Mouse (Mus musculus): ENCODE measurements around the gene Epha8. TPM values are rescaled to one million over a fixed set of nuclear protein-coding genes. Genes with fewer than 3 reads are reported as not detected.

Epha8 gene
- total and polyA plus RNA-seq, 3 experiments, result 0.03 TPM; not detected in 2

GRCm38 (mm10) chr4:136928928-136929327, 27.7 kb downstream of the Epha8 start:
- DNase-seq (ENCODE audit: low read depth, low spot score), result peak; percentile 82
- no peaks in the 10 kb centered on the region; a peak in 1 of 4 replicates for H3K36me3 ChIP-seq (ENCODE audit: control insufficient read depth in 1 of 2, insufficient read depth in 2 of 2, low read length in 2 of 2)
- H3K4me3 ChIP-seq (ENCODE audit: control insufficient read depth in 1 of 2, insufficient read depth in 1 of 2, low read depth in 2 of 2, low read length in 2 of 2), result no peak overlapping the region
- H3K79me2 ChIP-seq (ENCODE audit: control insufficient read depth, insufficient read depth, low read length, poor library complexity), result no peaks in the 10 kb centered on the region
- no peak overlapping the region for H3K9ac ChIP-seq (ENCODE audit: control insufficient read depth, low read depth, low read length, poor library complexity, severe bottlenecking)
- peak; percentile 85 for TF ChIP-seq SMC3 (IDR thresholded peaks at IDR 0.05; ENCODE audit: low read depth, low read length)
- no peak for TF ChIP-seq TBP (IDR thresholded peaks at IDR 0.05; ENCODE audit: low read depth, low read length)
- TF ChIP-seq RAD21 (IDR thresholded peaks at IDR 0.05; ENCODE audit: low read depth, low read length), result peak; percentile 42
- TF ChIP-seq CTCF (IDR thresholded peaks at IDR 0.05 in 2 of 3, conservative IDR thresholded peaks at IDR 0.05 in 1 of 3; ENCODE audit: control insufficient read depth in 1 of 3, insufficient read depth in 1 of 3, low read depth in 2 of 3, low read length in 3 of 3, poor library complexity in 1 of 3, severe bottlenecking in 1 of 3), result peak; percentile 57 to 70 (median 67)
- TF ChIP-seq USF2 (IDR thresholded peaks at IDR 0.05; ENCODE audit: borderline replicate concordance in 1 of 2, insufficient read depth in 1 of 2, low read depth in 1 of 2, low read length in 2 of 2), result no peak
- TF ChIP-seq ZC3H11A (IDR thresholded peaks at IDR 0.05; ENCODE audit: low read depth, low read length), result peak; percentile 46
- TF ChIP-seq POLR2AphosphoS2 (IDR thresholded peaks at IDR 0.05; ENCODE audit: low read length), result no peak
- no peak for TF ChIP-seq E2F4 (IDR thresholded peaks at IDR 0.05; ENCODE audit: borderline replicate concordance, low read depth, low read length)
- no peak for TF ChIP-seq MAFK (IDR thresholded peaks at IDR 0.05; ENCODE audit: borderline replicate concordance, low read depth, low read length)
- TF ChIP-seq NELFE (IDR thresholded peaks at IDR 0.05; ENCODE audit: low read depth, low read length), result no peak
- no peak for TF ChIP-seq MXI1 (IDR thresholded peaks at IDR 0.05; ENCODE audit: low read depth, low read length)
- TF ChIP-seq TCF12 (IDR thresholded peaks at IDR 0.05; ENCODE audit: low read depth, low read length), result no peak
- H3K27ac ChIP-seq (ENCODE audit: control insufficient read depth, low read depth, low read length), result no peak overlapping the region
- H3K9me3 ChIP-seq (replicated peaks; ENCODE audit: insufficient read depth, low read length), result no peaks in the 10 kb centered on the region
- H3K4me1 ChIP-seq (ENCODE audit: control insufficient read depth in 1 of 2, insufficient read depth in 2 of 2, low read length in 2 of 2), result peaks cover 0 to 14% of the 10 kb centered on the region in 2 experiments; a peak in 2 of 4 replicates
- no peaks in the 10 kb centered on the region for H3K27me3 ChIP-seq (ENCODE audit: control insufficient read depth in 1 of 2, insufficient read depth in 2 of 2, low read length in 2 of 2)

- no peaks in the 10 kb centered on the region for H3K27me3 ChIP-seq (ENCODE audit: control insufficient read depth in 1 of 2, insufficient read depth in 2 of 2, low read length in 2 of 2)
Observed at GRCm38 (mm10) chr4:136925804-136926203, 30.8 kb downstream of the Epha8 start.

More at GRCm38 (mm10) chr4:136925804-136926203, 30.8 kb downstream of the Epha8 start:
- peaks cover 0 to 13% of the 10 kb centered on the region in 2 experiments; a peak in 2 of 4 replicates for H3K4me1 ChIP-seq (ENCODE audit: control insufficient read depth in 1 of 2, insufficient read depth in 2 of 2, low read length in 2 of 2)
- TF ChIP-seq GABPA (IDR thresholded peaks at IDR 0.05; ENCODE audit: low read depth, low read length) (no peak), MAZ (IDR thresholded peaks at IDR 0.05; ENCODE audit: low read depth, low read length) (no peak), RCOR1 (IDR thresholded peaks at IDR 0.05; ENCODE audit: low read depth, low read length) (no peak), USF1 (IDR thresholded peaks at IDR 0.05; ENCODE audit: low read depth, low read length) (no peak), MYB (IDR thresholded peaks at IDR 0.05; ENCODE audit: low read depth, low read length) (no peak), TBP (IDR thresholded peaks at IDR 0.05; ENCODE audit: low read depth, low read length) (no peak), MEF2A (IDR thresholded peaks at IDR 0.05; ENCODE audit: extremely low read depth, insufficient replicate concordance, low read depth, low read length, poor library complexity, severe bottlenecking) (no peak), USF2 (IDR thresholded peaks at IDR 0.05; ENCODE audit: borderline replicate concordance in 1 of 2, insufficient read depth in 1 of 2, low read depth in 1 of 2, low read length in 2 of 2) (no peak)
- DNase-seq (ENCODE audit: low read depth, low spot score), result no peak
- H3K9me3 ChIP-seq (replicated peaks; ENCODE audit: insufficient read depth, low read length), result no peaks in the 10 kb centered on the region
- no peak overlapping the region for H3K4me3 ChIP-seq (ENCODE audit: control insufficient read depth in 1 of 2, insufficient read depth in 1 of 2, low read depth in 2 of 2, low read length in 2 of 2)
- H3K36me3 ChIP-seq (ENCODE audit: control insufficient read depth in 1 of 2, insufficient read depth in 2 of 2, low read length in 2 of 2), result no peaks in the 10 kb centered on the region; a peak in 1 of 4 replicates
- no peak overlapping the region for H3K27ac ChIP-seq (ENCODE audit: control insufficient read depth, low read depth, low read length)
- H3K79me2 ChIP-seq (ENCODE audit: control insufficient read depth, insufficient read depth, low read length, poor library complexity), result no peaks in the 10 kb centered on the region
- H3K9ac ChIP-seq (ENCODE audit: control insufficient read depth, low read depth, low read length, poor library complexity, severe bottlenecking), result no peak overlapping the region

Measured in MEL (cell line).